Mouse (Mus musculus): ENCODE data around the gene Pum3. TPM values are rescaled to one million over a fixed set of nuclear protein-coding genes. Genes with fewer than 3 reads are reported as not detected.

The Pum3 gene
- total RNA-seq, 2 experiments from 2014 or later, result 43.9 to 45.2 TPM

DNA sequence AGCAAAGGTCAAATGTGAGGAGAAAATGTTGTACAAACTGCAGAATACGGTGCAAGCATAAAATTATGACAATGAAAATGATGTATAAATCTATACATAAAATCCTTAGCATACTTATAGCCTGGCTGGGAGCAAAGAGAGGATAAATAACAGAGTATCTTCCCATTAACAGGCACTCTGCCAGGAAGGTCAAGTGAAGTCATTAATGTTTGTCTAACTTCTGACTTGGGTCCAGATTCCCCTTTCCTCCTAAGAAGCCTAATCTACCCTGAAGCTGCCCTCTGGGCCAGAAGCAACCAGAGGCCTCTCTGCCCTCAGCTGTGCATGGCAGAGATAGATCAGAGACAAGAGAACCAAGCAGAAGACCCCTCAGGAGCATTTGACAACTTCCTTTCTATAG is 83.1 kb downstream of the Pum3 start:
- intact Hi-C loops (cut with DNase I), result no loop called here
- DNase-seq (ENCODE audit: low spot score in 2 of 2), result no peak

Other genes starting within 250 kb of the Pum3 start
- gene Vldlr, start 213.3 kb downstream of the Pum3 start, total RNA-seq (2021), result 10 to 100 TPM; 61.8 to 63.1 TPM
- gene Kcnv2, start 107.2 kb downstream of the Pum3 start, total RNA-seq (2021), result not detected